ENCODE assay signal across 8 mouse cellular contexts in the genomic region with DNA sequence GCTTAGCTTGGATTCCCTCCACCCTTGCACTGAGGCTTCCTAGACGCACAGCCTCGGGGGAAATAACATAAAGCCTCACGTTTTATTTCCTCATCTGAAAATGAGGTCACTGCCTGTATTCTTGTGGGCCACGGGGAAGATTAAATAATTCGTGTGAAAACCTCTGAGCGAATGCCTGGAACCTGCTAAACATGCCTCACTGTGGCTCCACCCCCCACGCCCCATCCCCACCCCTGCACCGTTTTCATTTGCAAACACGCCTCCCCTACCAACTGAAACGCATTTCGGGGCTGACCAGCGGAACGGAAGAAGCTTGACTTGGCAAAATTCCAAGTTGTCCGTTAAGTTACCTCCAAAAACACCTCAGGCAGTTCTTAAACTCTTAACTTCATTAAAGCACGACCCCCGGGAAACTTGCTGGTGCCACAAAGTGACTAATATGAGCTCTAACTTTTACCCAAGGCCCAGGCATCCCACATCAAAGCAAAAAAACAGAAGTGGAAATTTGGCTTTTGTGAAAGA. TPM values are rescaled to one million over a fixed set of nuclear protein-coding genes. Genes with fewer than 3 reads are reported as not detected.
A peak's percentile ranks its signal among the peaks of the same experiment; 100 is the strongest.
DNase-seq lines count a peak whose midpoint lies in the region; ATAC-seq and TF ChIP-seq lines count a peak whose summit lies in the region.

No protein-coding gene starts in this region.

- H3K27me3 ChIP-seq in kidney, embryonic 16.5 days (ENCODE audit: insufficient read depth, low read length) = no peaks in the 10 kb centered on the region
- H3K27me3 ChIP-seq in Patski = no peaks in the 10 kb centered on the region
- H3K27me3 ChIP-seq in hindbrain, embryonic 13.5 days = no peaks in the 10 kb centered on the region
- H3K27me3 ChIP-seq in midbrain, embryonic 11.5 days (ENCODE audit: control insufficient read depth, insufficient read depth, low read length) = no peaks in the 10 kb centered on the region

- H3K9ac ChIP-seq in kidney, embryonic 16.5 days (replicated peaks; ENCODE audit: low read length) = peak overlapping the region; percentile 7; the same call in 1 of the 2 replicates
- no peak overlapping the region for H3K9ac ChIP-seq in hindbrain, embryonic 13.5 days
- H3K9ac ChIP-seq in midbrain, embryonic 11.5 days (ENCODE audit: low read length) = no peak overlapping the region

- CTCF ChIA-PET in Patski (lab: Charles Lee) = interaction anchor here (0.8 to 3.6 kb wide), 2 partner anchors 10 to 15 kb away, joined by 3 to 12 read pairs; no protein-coding TSS in a partner anchor

- no peak; the same call in 1 of the 2 replicates for ATAC-seq in kidney, embryonic 16.5 days (ENCODE audit: low FRiP score, low TSS enrichment)
- no peak for ATAC-seq in Patski
- no peak for ATAC-seq in hindbrain, embryonic 13.5 days (ENCODE audit: low FRiP score)
- ATAC-seq in midbrain, embryonic 11.5 days (ENCODE audit: low FRiP score) = no peak
- ATAC-seq in monocyte, adult 5-6 weeks (replicated peaks; ENCODE audit: insufficient number of reproducible peaks, low FRiP score, low TSS enrichment, poor library complexity, severe bottlenecking) = no peak

- no peak for TF ChIP-seq CTCF in Patski (IDR thresholded peaks at IDR 0.05)

- no peaks in the 10 kb centered on the region for H3K36me3 ChIP-seq in kidney, embryonic 16.5 days (ENCODE audit: insufficient read depth, low read length)
- H3K36me3 ChIP-seq in hindbrain, embryonic 13.5 days = no peaks in the 10 kb centered on the region
- H3K36me3 ChIP-seq in midbrain, embryonic 11.5 days (ENCODE audit: control insufficient read depth, insufficient read depth, low read length) = no peaks in the 10 kb centered on the region

- POLR2A ChIA-PET in Patski (lab: Charles Lee) = interaction anchor here (0.9 kb wide), 1 partner anchor 21 kb away, joined by 4 read pairs; no protein-coding TSS in a partner anchor

- peak overlapping the region; percentile 24; the same call in 1 of the 2 replicates for H3K27ac ChIP-seq in kidney, embryonic 16.5 days (ENCODE audit: low read length)
- H3K27ac ChIP-seq in hindbrain, embryonic 13.5 days = no peak overlapping the region
- H3K27ac ChIP-seq in midbrain, embryonic 11.5 days (ENCODE audit: low read depth, low read length) = no peak overlapping the region

- DNase-seq in kidney, postnatal 25 days = no peak
- DNase-seq in Patski (ENCODE audit: low read depth, low spot score) = peak; percentile 30
- peak; percentile 84 for DNase-seq in midbrain, embryonic 11.5 days (ENCODE audit: low spot score, missing footprints)
- no peak for DNase-seq in urinary bladder, postnatal 25 days (ENCODE audit: low spot score)
- DNase-seq in layer of hippocampus, adult 11-12 months (ENCODE audit: low spot score) = no peak

- 19% methylated on average over 16 of the region's 16 CpGs for WGBS in kidney, embryonic 16.5 days
- 25% methylated on average over 16 of the region's 16 CpGs for WGBS in hindbrain, embryonic 13.5 days
- WGBS in midbrain, embryonic 11.5 days = 32% methylated on average over 16 of the region's 16 CpGs

- H3K4me3 ChIP-seq in kidney, embryonic 16.5 days (ENCODE audit: low read length) = peak overlapping the region; percentile 3; the same call in 1 of the 2 replicates
- H3K4me3 ChIP-seq in hindbrain, embryonic 13.5 days = no peak overlapping the region
- no peak overlapping the region for H3K4me3 ChIP-seq in midbrain, embryonic 11.5 days (ENCODE audit: low read depth, low read length)

- in situ Hi-C loops in Patski (cut with MboI; ENCODE audit: low pct_unique_long_range_greater_than_20kb) = no loop called here

- peak overlapping the region; percentile 53 for H3K4me2 ChIP-seq in kidney, embryonic 16.5 days (replicated peaks; ENCODE audit: low read depth, low read length)
- H3K4me2 ChIP-seq in hindbrain, embryonic 13.5 days = peak overlapping the region; percentile 29
- peak overlapping the region; percentile 15; the same call in 1 of the 2 replicates for H3K4me2 ChIP-seq in midbrain, embryonic 11.5 days

- no peaks in the 10 kb centered on the region for H3K9me3 ChIP-seq in kidney, embryonic 16.5 days (ENCODE audit: low read length)
- no peaks in the 10 kb centered on the region for H3K9me3 ChIP-seq in hindbrain, embryonic 13.5 days
- H3K9me3 ChIP-seq in midbrain, embryonic 11.5 days (ENCODE audit: control insufficient read depth, low read length) = no peaks in the 10 kb centered on the region

- peaks cover 20% of the 10 kb centered on the region for H3K4me1 ChIP-seq in kidney, embryonic 16.5 days (ENCODE audit: insufficient read depth, low read length)
- H3K4me1 ChIP-seq in hindbrain, embryonic 13.5 days (replicated peaks) = peaks cover 23% of the 10 kb centered on the region
- H3K4me1 ChIP-seq in midbrain, embryonic 11.5 days (ENCODE audit: control insufficient read depth, insufficient read depth, low read length) = peaks cover 8% of the 10 kb centered on the region; the same call in 1 of the 2 replicates

RNA-seq across cellular contexts. Expression of a gene that starts 25.7 kb away (rescaled TPM):
- polyA plus RNA-seq in kidney, embryonic 16.5 days (2015; fragmentation: Nextera tagmentation; extraction: Ambion mirVana) = 9.3 and 10.1 TPM in 2 replicates
- 4.0 TPM for polyA plus RNA-seq in Patski (2021)
- 1.8 and 1.9 TPM in 2 replicates for polyA plus RNA-seq in hindbrain, embryonic 13.5 days (2015; fragmentation: Nextera tagmentation; extraction: Ambion mirVana)
- 3.2 and 3.4 TPM in 2 replicates for polyA plus RNA-seq in midbrain, embryonic 11.5 days (2014; fragmentation: Nextera tagmentation; extraction: Ambion mirVana)
- 99.7 to 113 TPM (median 103 TPM) in 3 replicates for total RNA-seq in monocyte, adult 5-6 weeks (2017)

RNA-seq across cellular contexts. Expression of a gene that starts 37.3 kb away (rescaled TPM):
- polyA plus RNA-seq in kidney, embryonic 16.5 days (2015; fragmentation: Nextera tagmentation; extraction: Ambion mirVana) = 118 and 125 TPM in 2 replicates
- polyA plus RNA-seq in Patski (2021) = 110 TPM
- polyA plus RNA-seq in hindbrain, embryonic 13.5 days (2015; fragmentation: Nextera tagmentation; extraction: Ambion mirVana) = 121 and 130 TPM in 2 replicates
- polyA plus RNA-seq in midbrain, embryonic 11.5 days (2014; fragmentation: Nextera tagmentation; extraction: Ambion mirVana) = 98.7 and 106 TPM in 2 replicates
- 96.2 to 100 TPM (median 98.7 TPM) in 3 replicates for total RNA-seq in monocyte, adult 5-6 weeks (2017)

Comparison
In these comparisons a context has a peak if more than half of its experiments do, and no peak if none do; other contexts are left out.
1. DNase-seq: peak in Patski (single experiment) and midbrain, embryonic 11.5 days (single experiment); none in kidney, postnatal 25 days (0 of 2), urinary bladder, postnatal 25 days (single experiment) and layer of hippocampus, adult 11-12 months (single experiment).
2. Peak in every context shown above with its lines, with median percentiles within 50 percentile points of each other: H3K4me2 ChIP-seq.